Mouse (Mus musculus) cerebellum, adult 2 months (tissue): ENCODE measurements around the gene I0C0044D17Rik.

ENCODE experiments used
- CTCF ChIP-seq: fragments of 200-500 bp; IDR thresholded peaks from 2 replicates; pipeline ENCODE4 v1.5.1; 2011; ENCODE audit warnings: low read depth, mild to moderate bottlenecking, control low read depth, low read length, moderate library complexity, borderline replicate concordance; ENCODE audit not compliant: insufficient read depth
- POLR2A ChIP-seq: fragments of 200-500 bp; IDR thresholded peaks from 2 replicates; pipeline ENCODE4 v1.6.1; 2011; ENCODE audit warnings: low read length, control low read depth, borderline replicate concordance; ENCODE audit not compliant: insufficient read depth

- TF ChIP-seq CTCF (no peak), POLR2A (no peak)
Measured at GRCm38 (mm10) chr4:98845201-98845600, 21.6 kb upstream of the I0C0044D17Rik start.
